Mouse (Mus musculus) liver, embryonic 14.5 days (tissue): ENCODE data around the gene Sipa1l3.

ENCODE experiments used
- CTCF ChIP-seq: IDR thresholded peaks from 2 replicates; pipeline ENCODE4 v1.5.1; 2016; ENCODE audit warnings: antibody characterized with exemption, low read depth, control low read depth
- EP300 ChIP-seq: IDR thresholded peaks from 2 replicates; pipeline ENCODE4 v1.6.1; 2016; ENCODE audit warnings: antibody characterized with exemption, low read depth

DNA sequence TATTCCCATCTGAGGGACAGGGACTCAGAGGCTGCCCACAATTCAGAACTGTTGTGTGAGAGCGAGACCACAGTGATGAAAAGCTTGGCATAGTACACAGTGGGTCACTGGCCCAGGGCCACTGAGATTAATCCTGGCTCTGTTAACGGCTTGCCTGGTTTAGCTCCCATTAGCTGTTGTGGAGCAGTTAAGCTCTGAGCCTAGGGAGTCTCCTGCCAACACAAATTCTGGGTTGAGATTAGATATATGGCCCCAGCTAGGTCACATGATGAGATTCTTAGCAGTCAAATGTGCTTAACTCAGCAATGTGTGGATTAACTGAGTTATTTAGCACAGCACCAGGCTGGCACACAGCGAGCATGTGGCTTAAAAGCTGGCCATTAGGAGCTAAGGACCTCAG, 121.0 kb downstream of the Sipa1l3 start:
- TF ChIP-seq EP300 (no peak), CTCF (no peak)
